Mouse (Mus musculus) lung, embryonic 15.5 days (tissue): ENCODE data around the gene Trp53i13. TPM values are rescaled to one million over a fixed set of nuclear protein-coding genes. Genes with fewer than 3 reads are reported as not detected.
"Not testable (repeated sequence)": the region's sequence is repeated elsewhere in the genome, so short reads cannot be mapped to it uniquely, and the experiment has no call there.

ENCODE experiments used
- ATAC-seq: fragments of 200-750 bp; cut with Nextera tagmentation; 2 replicates; pipeline ENCODE4 v1.8.0; 2017; ENCODE audit warnings: moderate number of reproducible peaks, borderline replicate concordance; ENCODE audit not compliant: low FRiP score, low TSS enrichment; ENCODE audit errors: extremely low read depth
- H3K27ac ChIP-seq: fragments of 300-500 bp; sonication (generic); 2 replicates; pipeline ENCODE4 v1.5.1; 2015; ENCODE audit warnings: moderate library complexity, mild to moderate bottlenecking, inconsistent platforms
- H3K27me3 ChIP-seq: fragments of 300-500 bp; sonication (generic); 2 replicates; pipeline ENCODE4 v1.6.1; 2015; ENCODE audit warnings: inconsistent platforms
- H3K36me3 ChIP-seq: fragments of 300-500 bp; sonication (generic); 2 replicates; pipeline ENCODE4 v1.6.1; 2015; ENCODE audit warnings: inconsistent platforms
- H3K4me1 ChIP-seq: fragments of 300-500 bp; sonication (generic); 2 replicates; pipeline ENCODE4 v1.6.1; 2015; ENCODE audit warnings: inconsistent platforms
- H3K4me2 ChIP-seq: fragments of 300-500 bp; sonication (generic); 2 replicates; pipeline ENCODE4 v1.6.1; 2015; ENCODE audit warnings: inconsistent platforms, mild to moderate bottlenecking, moderate library complexity
- H3K4me3 ChIP-seq: fragments of 300-500 bp; sonication (generic); 2 replicates; pipeline ENCODE4 v1.5.1; 2015; ENCODE audit warnings: mild to moderate bottlenecking, inconsistent platforms
- H3K9ac ChIP-seq: fragments of 300-500 bp; sonication (generic); 2 replicates; pipeline ENCODE4 v1.6.1; 2015; ENCODE audit warnings: inconsistent platforms
- H3K9me3 ChIP-seq: fragments of 300-500 bp; sonication (generic); 2 replicates; pipeline ENCODE4 v1.6.1; 2016; ENCODE audit warnings: inconsistent platforms
- WGBS: fragments of 180-500 bp; shearing (Covaris S2); methylation state at CpG from one replicate; pipeline ENCODE4 v1.1.7; 2015; 5-methylcytosine and 5-hydroxymethylcytosine counted together
- polyA plus RNA-seq: library from polyadenylated mRNA; unstranded; fragments of >200 nt; fragmentation: Nextera tagmentation; extraction: Ambion mirVana; gene quantifications from 2 replicates; pipeline ENCODE4 v1.2.1, GENCODE M21; 2015

The Trp53i13 gene
- polyA plus RNA-seq = 42.7 and 43.1 TPM in 2 replicates

DNA sequence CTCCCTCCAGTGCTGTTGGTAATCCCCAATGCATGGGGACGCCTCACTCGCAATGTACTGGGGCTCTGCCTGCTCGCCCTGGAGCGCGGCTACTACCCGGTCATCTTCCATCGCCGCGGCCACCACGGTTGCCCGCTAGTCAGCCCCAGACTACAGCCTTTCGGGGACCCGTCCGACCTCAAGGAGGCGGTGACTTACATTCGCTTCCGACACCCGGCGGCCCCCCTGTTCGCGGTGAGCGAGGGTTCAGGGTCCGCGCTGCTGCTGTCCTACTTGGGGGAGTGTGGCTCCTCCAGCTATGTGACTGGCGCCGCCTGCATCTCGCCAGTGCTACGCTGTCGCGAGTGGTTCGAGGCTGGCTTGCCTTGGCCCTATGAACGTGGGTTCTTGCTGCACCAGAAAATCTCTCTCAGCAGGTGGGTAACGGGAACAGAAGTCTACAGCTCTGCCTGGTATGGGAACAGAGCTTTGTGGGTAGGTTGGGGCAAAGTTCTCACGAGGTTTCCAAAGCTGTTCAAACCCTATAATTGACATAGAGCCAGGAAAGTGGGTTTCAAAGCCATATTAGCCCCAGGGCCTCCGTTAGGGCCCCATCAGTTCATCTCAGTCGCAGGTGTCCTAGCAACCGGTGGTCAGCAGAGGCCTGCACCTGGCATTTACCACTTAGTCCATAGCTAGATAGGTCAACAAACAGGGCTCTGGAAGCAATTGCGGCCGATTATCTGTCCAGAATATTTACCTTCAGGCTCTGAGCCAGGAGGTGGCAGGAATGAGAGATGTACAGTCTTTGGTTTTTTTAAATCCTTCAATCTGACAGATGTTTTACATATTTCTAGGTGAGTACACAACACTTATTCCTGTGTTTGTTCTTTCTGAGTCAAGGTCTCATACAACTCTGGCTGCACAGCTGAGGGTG is at the start of gene Trp53i13:
Trp53i13 (minus strand) TSS at position 344 of the 916 bp plus-strand sequence.
- Histone ChIP-seq H3K27me3 (peaks cover 23% of the 10 kb centered on the region), H3K27ac (0 out of 2 replicates have a peak within 1 kb of the TSS, but pooled peaks have one; percentile 34), H3K4me1 (peaks cover 51% of the 10 kb centered on the region), H3K9ac (peak within 1 kb of the TSS; percentile 46), H3K9me3 (no peaks in the 10 kb centered on the region), H3K4me3 (peak within 1 kb of the TSS; percentile 78), H3K4me2 (peak within 1 kb of the TSS; percentile 93), H3K36me3 (no peaks in the 10 kb centered on the region)
- 7% methylated on average over 39 of the region's 39 CpGs for WGBS
- no peak; the same call in 1 of the 2 replicates for ATAC-seq

DNA sequence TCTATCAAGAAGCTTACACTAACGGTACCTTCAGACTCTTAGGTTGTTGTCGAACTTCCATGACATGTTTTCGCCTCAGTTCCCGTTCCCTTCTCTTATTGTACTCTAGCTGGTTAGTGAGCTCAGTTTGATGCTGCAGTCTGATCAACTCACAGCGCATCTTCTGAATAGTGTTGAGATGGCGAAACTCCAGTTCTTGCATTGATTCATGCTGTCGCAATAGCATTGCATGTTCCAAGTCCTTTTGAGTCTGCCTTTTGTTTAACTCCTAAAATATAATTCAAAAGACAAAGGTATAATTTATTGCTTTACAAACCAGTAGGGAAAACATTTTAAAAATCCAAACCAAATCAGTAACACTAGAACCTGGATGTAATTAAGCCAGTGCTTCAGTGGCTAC is 29.5 kb upstream of the Trp53i13 start:
- no peak overlapping the region for H3K27ac ChIP-seq
- H3K4me2 ChIP-seq = no peak overlapping the region
- no peaks in the 10 kb centered on the region for H3K9me3 ChIP-seq
- 94% methylated on average over 7 of the region's 7 CpGs for WGBS
- ATAC-seq = no peak
- H3K4me3 ChIP-seq = no peak overlapping the region
- no peaks in the 10 kb centered on the region for H3K4me1 ChIP-seq
- H3K27me3 ChIP-seq = no peaks in the 10 kb centered on the region
- H3K36me3 ChIP-seq = peaks cover 62% of the 10 kb centered on the region
- H3K9ac ChIP-seq = no peak overlapping the region

DNA sequence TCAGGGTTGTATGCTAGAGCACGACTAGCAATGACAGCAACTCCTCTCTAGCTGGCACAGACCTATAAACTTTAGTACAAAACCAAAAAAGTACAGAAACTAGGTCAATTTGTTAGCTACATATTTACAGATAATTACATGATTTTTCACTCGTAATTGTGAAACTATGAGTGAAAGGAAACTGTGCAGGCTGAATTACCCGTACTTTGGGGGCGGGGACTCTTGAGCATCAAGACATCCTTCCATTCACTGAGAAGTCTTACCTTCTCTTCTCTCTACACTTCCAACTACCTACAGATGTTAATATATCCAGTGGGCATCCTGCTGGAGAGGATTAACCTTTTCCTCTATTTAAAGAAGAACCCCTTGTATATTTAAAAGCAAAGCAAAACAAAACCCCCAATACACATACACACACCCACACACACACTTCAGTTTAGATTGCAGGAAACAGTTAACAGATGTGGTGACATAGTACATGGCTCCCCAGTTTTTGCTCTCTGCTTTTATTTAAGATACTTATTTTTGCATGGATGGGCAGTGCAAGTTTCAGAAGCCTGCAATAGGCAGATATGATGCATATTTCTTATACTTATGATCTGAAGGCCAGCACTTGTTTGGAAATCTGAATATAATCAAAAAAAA is 16.5 kb upstream of the Trp53i13 start:
- H3K27ac ChIP-seq = no peak overlapping the region
- no peaks in the 10 kb centered on the region for H3K27me3 ChIP-seq
- no peak overlapping the region for H3K9ac ChIP-seq
- 78% methylated on average over 4 of the region's 4 CpGs for WGBS
- H3K4me2 ChIP-seq = no peak overlapping the region
- H3K4me3 ChIP-seq = no peak overlapping the region
- peaks cover 17% of the 10 kb centered on the region for H3K36me3 ChIP-seq
- H3K9me3 ChIP-seq = no peaks in the 10 kb centered on the region
- H3K4me1 ChIP-seq = no peaks in the 10 kb centered on the region
- no peak for ATAC-seq

DNA sequence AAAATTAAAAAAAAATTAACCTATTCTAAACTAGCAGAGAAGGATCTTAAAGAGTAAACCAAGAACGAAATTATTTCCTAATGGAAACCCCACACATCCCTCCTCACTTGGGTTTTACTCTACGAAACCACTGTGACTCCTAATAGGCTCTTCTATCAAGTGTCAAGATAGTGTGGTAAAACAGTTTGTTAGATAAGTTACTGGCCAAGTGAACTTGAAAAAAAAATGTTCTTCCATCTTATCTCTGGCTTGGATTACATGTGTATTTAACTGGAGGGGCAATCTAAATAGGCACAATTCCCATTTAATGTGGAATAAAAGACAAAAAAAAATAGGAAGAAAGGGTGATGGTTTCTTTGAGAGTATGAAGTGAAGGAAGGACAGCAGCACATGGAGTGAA is 15.1 kb upstream of the Trp53i13 start:
- Histone ChIP-seq H3K9ac (no peak overlapping the region), H3K4me3 (no peak overlapping the region), H3K4me1 (no peaks in the 10 kb centered on the region), H3K9me3 (no peaks in the 10 kb centered on the region), H3K4me2 (no peak overlapping the region), H3K36me3 (peaks cover 4% of the 10 kb centered on the region; the same call in 1 of the 2 replicates), H3K27ac (no peak overlapping the region), H3K27me3 (no peaks in the 10 kb centered on the region)
- no peak for ATAC-seq
- 66% methylated on average over 2 of the region's 2 CpGs for WGBS

DNA sequence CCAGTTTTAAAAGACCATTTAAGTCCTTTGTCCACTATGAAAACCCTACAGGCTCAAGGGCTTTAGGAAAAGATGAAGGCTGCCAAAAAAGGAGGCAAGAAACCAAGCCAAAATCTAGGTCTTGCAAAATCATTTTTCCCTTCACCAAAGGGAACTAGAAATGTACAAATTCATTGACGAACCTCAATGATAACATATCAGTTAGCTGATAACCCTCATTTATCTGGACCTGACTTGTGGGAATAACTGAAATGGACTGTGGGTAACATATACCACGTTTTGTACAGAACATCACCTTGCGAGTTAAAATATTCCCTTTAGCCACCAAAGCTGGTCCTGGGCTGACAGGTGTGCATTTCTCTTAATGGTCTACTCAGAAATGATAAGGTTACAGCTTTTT is 13.9 kb upstream of the Trp53i13 start:
- 65% methylated on average over 3 of the region's 3 CpGs for WGBS
- no peak overlapping the region for H3K27ac ChIP-seq

DNA sequence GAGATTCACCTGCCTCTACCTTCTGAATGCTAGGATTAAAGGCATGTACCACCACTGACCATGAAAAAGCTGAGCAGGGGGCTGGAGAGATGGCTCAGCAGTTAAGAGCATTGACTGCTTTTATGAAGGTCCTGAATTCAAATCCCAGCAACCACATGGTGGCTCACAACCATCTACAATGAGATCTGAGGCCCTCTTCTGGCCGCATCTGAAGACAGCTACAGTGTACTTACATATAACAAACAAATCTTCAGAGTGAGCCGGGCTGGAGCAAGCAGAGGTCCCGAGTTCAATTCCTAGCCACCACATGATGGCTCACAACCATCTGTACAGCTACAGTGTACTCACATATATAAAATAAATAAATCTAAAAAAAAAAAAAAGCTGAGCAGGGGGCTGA is 12.6 kb upstream of the Trp53i13 start:
- H3K4me3 ChIP-seq, H3K27ac ChIP-seq, H3K27me3 ChIP-seq, H3K4me1 ChIP-seq, H3K9me3 ChIP-seq, H3K9ac ChIP-seq, H3K4me2 ChIP-seq, H3K36me3 ChIP-seq, ATAC-seq: not testable (repeated sequence)
- 85% methylated on average over 3 of the region's 3 CpGs for WGBS

More for the DNA sequence above, 13.9 kb upstream of the Trp53i13 start:
- no peak overlapping the region for H3K9ac ChIP-seq
- H3K4me1 ChIP-seq = no peaks in the 10 kb centered on the region
- ATAC-seq = no peak
- peaks cover 3% of the 10 kb centered on the region; the same call in 1 of the 2 replicates for H3K36me3 ChIP-seq
- no peak overlapping the region for H3K4me3 ChIP-seq
- H3K9me3 ChIP-seq = no peaks in the 10 kb centered on the region
- H3K27me3 ChIP-seq = no peaks in the 10 kb centered on the region
- H3K4me2 ChIP-seq = no peak overlapping the region

DNA sequence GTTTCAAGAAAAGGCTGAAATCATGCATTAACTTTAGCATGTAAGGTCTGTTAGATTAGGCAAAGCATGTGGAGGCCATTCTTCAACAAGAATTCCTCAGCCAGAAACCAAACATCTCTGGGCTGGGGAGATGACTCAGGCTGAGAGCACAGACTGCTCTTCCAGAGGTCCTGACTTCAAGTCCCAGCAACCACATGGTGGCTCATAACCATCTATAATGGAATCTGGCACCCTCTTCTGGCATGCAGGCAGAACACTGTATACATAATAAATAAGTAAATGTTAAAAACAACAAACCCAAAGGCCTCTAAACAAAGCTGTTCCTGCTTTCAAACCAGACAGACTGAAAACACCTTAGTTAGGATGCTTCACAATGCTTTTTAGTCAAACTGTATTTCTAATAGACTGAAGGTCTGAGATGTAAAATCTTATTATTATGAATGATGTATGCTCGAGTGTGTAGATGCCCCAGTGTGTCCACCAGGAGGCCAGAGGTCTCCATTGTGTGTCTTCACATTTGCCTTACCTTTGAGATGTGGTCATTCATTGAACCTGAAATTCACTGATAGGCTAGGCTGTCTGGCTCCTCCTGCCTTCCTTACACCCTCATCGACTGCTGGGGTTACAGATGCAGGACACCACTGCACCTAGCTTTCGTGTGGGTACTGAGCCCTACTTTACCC is 10.2 kb upstream of the Trp53i13 start:
- Histone ChIP-seq H3K4me2 (no peak overlapping the region), H3K9me3 (no peaks in the 10 kb centered on the region), H3K27ac (no peak overlapping the region), H3K9ac (no peak overlapping the region), H3K4me1 (no peaks in the 10 kb centered on the region), H3K27me3 (no peaks in the 10 kb centered on the region), H3K4me3 (no peak overlapping the region), H3K36me3 (no peaks in the 10 kb centered on the region; the same call in 1 of the 2 replicates)
- 73% methylated on average over 3 of the region's 3 CpGs for WGBS
- ATAC-seq = no peak

DNA sequence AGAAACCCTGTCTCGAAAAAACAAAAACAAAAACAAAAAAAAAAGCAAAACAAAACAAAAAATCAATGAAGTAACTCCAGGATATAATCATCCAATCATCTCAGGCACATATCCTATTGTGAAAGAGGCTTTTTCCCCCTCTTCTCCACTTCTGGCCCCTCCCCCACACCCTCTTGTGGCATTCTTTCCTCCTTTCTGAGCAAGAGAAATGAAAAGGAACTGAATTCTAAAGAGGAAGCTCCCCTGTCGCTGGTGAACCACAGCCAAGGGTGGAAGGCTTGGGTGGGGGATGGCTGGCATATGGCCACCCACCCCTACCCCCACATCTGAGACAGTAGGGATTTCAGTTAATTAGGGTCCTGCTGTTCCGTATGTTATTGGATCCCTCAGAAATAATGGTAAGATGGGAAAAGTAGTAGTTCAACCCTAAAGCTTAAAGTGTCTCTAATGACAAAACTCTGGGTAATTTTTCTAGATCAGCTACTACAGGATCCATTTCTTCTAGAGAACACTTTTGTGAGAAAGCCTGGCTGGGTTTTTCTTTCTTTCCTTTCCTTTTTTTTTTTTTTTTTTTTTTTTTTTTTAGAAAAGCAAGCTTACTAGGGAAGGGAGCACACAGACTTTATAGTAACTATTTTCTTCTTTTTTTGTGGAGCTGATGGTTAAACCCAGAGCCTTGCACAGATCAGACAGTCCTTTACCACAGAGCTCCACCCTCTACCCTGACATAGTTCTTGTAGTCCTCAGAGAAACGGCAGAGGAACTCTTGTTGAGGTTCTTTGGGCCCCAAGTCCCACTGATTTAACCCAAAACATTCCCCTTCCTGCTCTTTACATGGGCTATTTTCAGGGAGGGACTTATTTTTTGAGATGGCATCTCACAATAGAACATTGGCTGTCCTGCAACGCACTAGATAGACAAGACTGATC is 5.1 kb upstream of the Trp53i13 start:
- WGBS = 52% methylated on average over 5 of the region's 5 CpGs
- no peak for ATAC-seq
- H3K4me1 ChIP-seq = peaks cover 15% of the 10 kb centered on the region
- no peaks in the 10 kb centered on the region for H3K36me3 ChIP-seq
- no peaks in the 10 kb centered on the region for H3K9me3 ChIP-seq
- no peak overlapping the region for H3K4me2 ChIP-seq
- H3K27me3 ChIP-seq = peaks cover 17% of the 10 kb centered on the region
- no peak overlapping the region for H3K9ac ChIP-seq
- no peak overlapping the region for H3K27ac ChIP-seq
- H3K4me3 ChIP-seq = no peak overlapping the region

DNA sequence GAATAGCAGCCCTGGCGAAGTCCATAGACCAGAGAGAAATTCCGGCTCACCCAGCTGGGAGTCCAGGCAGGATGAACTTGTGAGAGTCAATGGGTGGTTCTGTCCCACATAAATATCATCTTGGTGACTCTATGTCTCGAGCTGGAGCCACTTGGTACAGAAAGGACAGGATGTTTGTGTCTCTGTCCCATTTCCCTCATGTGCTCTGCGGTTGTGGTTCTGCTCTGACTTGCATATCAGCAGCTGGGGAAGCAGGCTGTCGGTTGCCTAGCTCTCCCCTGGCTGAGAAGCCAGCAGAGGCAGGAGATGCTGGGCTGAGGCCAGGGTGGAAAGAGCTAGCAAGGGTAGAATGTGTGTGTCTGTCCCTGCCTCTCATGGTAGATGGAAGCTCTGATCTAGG is 3.3 kb upstream of the Trp53i13 start, which contains the start of gene Gm10392:
Gm10392 (minus strand) TSS at position 156 of the 400 bp plus-strand sequence.
- WGBS = 48% methylated on average over 5 of the region's 5 CpGs
- Histone ChIP-seq H3K9ac (no peak within 1 kb of the TSS), H3K27me3 (peaks cover 23% of the 10 kb centered on the region), H3K4me1 (peaks cover 32% of the 10 kb centered on the region), H3K36me3 (no peaks in the 10 kb centered on the region), H3K27ac (no peak within 1 kb of the TSS), H3K4me3 (no peak within 1 kb of the TSS), H3K9me3 (no peaks in the 10 kb centered on the region), H3K4me2 (no peak within 1 kb of the TSS)
- no peak for ATAC-seq

DNA sequence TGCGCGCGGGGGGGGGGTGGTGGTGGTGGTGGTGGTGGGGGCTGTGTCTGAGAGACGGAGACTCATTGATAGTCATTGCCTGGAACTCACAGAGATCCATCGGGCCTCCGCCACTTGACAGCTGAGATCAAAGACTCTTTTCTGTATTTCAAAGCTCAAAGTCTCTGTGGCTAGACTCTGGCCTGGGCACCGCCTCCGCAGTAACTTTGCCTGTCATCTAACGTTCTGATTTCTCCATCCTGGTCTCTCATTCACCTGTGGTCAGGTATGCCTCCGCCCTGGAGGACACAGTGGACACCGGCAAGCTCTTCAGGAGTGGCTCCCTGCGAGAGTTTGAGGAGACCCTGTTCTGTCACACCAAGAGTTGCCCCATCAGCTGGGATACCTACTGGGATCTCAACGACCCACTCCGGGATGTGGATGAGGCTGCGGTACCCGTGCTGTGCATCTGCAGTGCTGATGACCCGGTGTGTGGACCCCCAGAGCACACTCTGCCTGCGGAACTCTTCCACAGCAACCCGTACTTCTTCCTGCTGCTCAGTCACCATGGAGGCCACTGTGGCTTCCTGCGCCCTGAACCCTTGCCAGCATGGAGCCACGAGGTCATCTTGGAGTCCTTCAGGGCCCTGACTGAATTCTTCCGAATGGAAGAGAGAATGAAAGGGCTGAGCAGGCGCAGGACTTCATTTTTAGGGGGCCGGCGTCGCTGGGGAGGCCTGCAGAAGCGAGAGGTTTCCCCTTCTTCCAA is 2.4 kb upstream of the Trp53i13 start:
- Histone ChIP-seq H3K4me2 (no peak overlapping the region), H3K9ac (no peak overlapping the region), H3K27ac (no peak overlapping the region), H3K4me3 (no peak overlapping the region), H3K27me3 (peaks cover 23% of the 10 kb centered on the region), H3K36me3 (no peaks in the 10 kb centered on the region), H3K4me1 (peaks cover 38% of the 10 kb centered on the region), H3K9me3 (no peaks in the 10 kb centered on the region)
- 72% methylated on average over 25 of the region's 27 CpGs for WGBS
- ATAC-seq = no peak
